Mouse (Mus musculus) intestine, embryonic 14.5 days (tissue): ENCODE results near the gene Ankfn1. TPM values are rescaled to one million over a fixed set of nuclear protein-coding genes. Genes with fewer than 3 reads are reported as not detected.

Experiments used
- ATAC-seq: fragments of 200-750 bp; cut with Nextera tagmentation; replicated peaks from 2 replicates; pipeline ENCODE4 v1.8.0; 2017; ENCODE audit warnings: low read depth, moderate number of reproducible peaks, moderate TSS enrichment, moderate library complexity; ENCODE audit not compliant: low FRiP score, low TSS enrichment
- DNase-seq: peaks from one replicate; pipeline ENCODE4 v3.0.0-alpha.2; 2018; ENCODE audit warnings: low spot score
- H3K27ac ChIP-seq: fragments of 300-500 bp; sonication (generic); 2 replicates; pipeline ENCODE4 v1.5.1; 2014; ENCODE audit warnings: low read depth, mild to moderate bottlenecking, control low read depth
- H3K27me3 ChIP-seq: fragments of 300-500 bp; sonication (generic); replicated peaks from 2 replicates; pipeline ENCODE4 v1.6.1; 2014; ENCODE audit warnings: low read length, control low read depth; ENCODE audit not compliant: control insufficient read depth, insufficient read depth
- H3K36me3 ChIP-seq: fragments of 300-500 bp; sonication (generic); 2 replicates; pipeline ENCODE4 v1.6.1; 2014; ENCODE audit warnings: low read length, control low read depth; ENCODE audit not compliant: control insufficient read depth, insufficient read depth
- H3K4me1 ChIP-seq: fragments of 300-500 bp; sonication (generic); replicated peaks from 2 replicates; pipeline ENCODE4 v1.6.1; 2014; ENCODE audit warnings: low read length, control low read depth, mixed read lengths; ENCODE audit not compliant: control insufficient read depth, insufficient read depth
- H3K4me2 ChIP-seq: fragments of 300-500 bp; sonication (generic); 2 replicates; pipeline ENCODE4 v1.6.1; 2014; ENCODE audit warnings: low read length
- H3K4me3 ChIP-seq: fragments of 300-500 bp; sonication (generic); 2 replicates; pipeline ENCODE4 v1.5.1; 2014; ENCODE audit warnings: low read depth, low read length, control low read depth, mixed read lengths
- H3K9ac ChIP-seq: fragments of 300-500 bp; sonication (generic); 2 replicates; pipeline ENCODE4 v1.6.1; 2014; ENCODE audit warnings: mild to moderate bottlenecking, low read length
- H3K9me3 ChIP-seq: fragments of 300-500 bp; sonication (generic); 2 replicates; pipeline ENCODE4 v1.6.1; 2016; ENCODE audit warnings: low read length, control low read depth; ENCODE audit not compliant: control insufficient read depth
- WGBS: fragments of 180-500 bp; shearing (Covaris S2); extraction: QIAGEN DNeasy Blood & Tissue Kit; methylation state at CpG from one replicate; pipeline ENCODE4 v1.1.7; 2014; 5-methylcytosine and 5-hydroxymethylcytosine counted together
- polyA plus RNA-seq: library from polyadenylated mRNA; unstranded; fragments of >200 nt; fragmentation: Nextera tagmentation; extraction: Ambion mirVana; gene quantifications from 2 replicates; pipeline ENCODE4 v1.2.1, GENCODE M21; 2014

Ankfn1 gene
- polyA plus RNA-seq, 1 experiment from 2014 or later, result 0.30 TPM

DNA sequence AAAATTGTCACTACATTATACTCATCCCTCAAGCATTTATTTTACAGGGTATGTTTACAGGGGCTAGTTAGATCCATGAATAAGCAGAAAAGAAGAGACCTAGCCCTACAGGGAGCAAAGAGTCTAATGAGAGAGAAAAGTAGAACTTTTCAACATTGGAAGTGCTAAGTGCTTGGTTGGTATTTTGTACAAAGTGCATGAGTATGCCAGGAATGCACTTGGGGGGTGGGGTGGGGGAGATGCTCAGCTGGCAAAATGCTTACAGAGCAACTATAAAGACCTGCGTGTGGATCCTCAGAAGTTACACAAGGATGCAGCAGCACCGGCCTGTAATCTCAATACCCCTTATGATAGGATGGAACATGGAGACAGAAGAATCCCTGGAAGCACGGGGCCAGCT lies 118.4 kb downstream of the Ankfn1 start:
- 72% methylated on average over 3 of the region's 3 CpGs for WGBS
- DNase-seq (no peak), ATAC-seq (no peak)
- no peaks in the 10 kb centered on the region for H3K36me3 ChIP-seq
- H3K4me1 ChIP-seq, result no peaks in the 10 kb centered on the region
- no peak overlapping the region for H3K4me3 ChIP-seq
- no peaks in the 10 kb centered on the region for H3K9me3 ChIP-seq
- no peaks in the 10 kb centered on the region for H3K27me3 ChIP-seq
- H3K27ac ChIP-seq, result no peak overlapping the region
- H3K9ac ChIP-seq, result no peak overlapping the region
- H3K4me2 ChIP-seq, result no peak overlapping the region

DNA sequence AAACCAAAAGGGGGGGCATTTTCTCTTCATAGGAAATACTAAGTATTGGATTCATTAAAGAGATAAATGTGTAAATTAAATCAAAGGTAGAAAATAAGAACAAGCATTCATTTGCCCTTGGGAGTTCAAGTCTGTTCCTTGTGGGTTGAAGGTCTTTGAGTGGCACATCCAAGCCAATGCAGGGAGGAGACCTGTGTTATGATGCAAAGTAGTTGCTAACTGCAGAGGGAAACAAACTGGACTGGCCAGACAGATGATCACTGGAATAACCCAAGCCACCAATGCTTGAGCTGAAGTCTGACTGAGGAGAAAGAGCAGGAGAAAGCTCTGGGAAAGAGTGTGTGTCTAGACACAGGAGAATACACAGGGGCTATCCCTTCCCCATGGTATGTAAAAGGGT lies 120.9 kb downstream of the Ankfn1 start:
- no peaks in the 10 kb centered on the region for H3K27me3 ChIP-seq
- ATAC-seq (no peak), DNase-seq (no peak)
- no peak overlapping the region for H3K9ac ChIP-seq
- H3K27ac ChIP-seq, result no peak overlapping the region
- H3K36me3 ChIP-seq, result no peaks in the 10 kb centered on the region
- H3K9me3 ChIP-seq, result no peaks in the 10 kb centered on the region
- no peak overlapping the region for H3K4me2 ChIP-seq
- H3K4me3 ChIP-seq, result no peak overlapping the region
- no peaks in the 10 kb centered on the region for H3K4me1 ChIP-seq

DNA sequence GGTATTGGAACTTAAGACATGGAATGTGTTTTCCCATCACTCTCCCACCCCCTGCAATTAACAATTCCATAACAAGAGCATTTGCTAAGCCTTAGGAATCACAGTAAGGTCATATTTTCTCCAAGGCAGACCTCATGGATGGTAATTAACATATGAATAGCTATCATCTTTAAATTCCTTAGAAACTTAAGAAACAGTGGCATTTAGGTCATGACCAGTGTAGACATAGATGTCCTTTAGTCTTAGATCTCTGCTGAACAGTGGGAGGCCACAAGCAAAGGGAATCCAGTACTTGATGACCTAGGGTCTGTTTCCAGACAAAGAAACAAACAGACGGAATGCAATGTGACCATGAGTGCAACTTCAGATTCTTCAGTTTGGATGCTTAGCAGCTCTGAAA lies 141.7 kb downstream of the Ankfn1 start:
- H3K4me1 ChIP-seq, result no peaks in the 10 kb centered on the region
- H3K4me2 ChIP-seq, result no peak overlapping the region
- ATAC-seq (no peak), DNase-seq (no peak)
- no peak overlapping the region for H3K27ac ChIP-seq
- 76% methylated on average over 1 of the region's 1 CpGs for WGBS
- no peak overlapping the region for H3K4me3 ChIP-seq
- H3K9ac ChIP-seq, result no peak overlapping the region
- H3K36me3 ChIP-seq, result no peaks in the 10 kb centered on the region
- no peaks in the 10 kb centered on the region for H3K9me3 ChIP-seq
- H3K27me3 ChIP-seq, result no peaks in the 10 kb centered on the region

DNA sequence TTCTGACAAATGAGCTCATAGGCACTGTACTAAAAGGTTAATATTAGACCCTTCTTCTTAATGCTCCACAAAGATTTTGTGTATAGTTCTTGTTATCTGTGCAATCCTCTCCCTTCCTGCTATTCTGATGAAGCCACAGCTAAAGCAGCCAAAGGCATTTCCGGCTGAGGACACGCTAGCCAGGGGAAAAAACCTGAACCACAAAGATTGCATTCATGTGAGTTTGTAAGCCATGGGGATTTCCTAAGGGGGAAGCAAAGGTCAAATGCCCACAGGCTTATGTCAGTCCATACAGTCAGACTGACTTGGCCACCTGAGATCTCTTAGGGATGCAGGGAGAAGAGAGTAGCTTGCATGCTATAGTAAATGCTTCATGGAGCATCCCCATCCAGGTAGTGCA lies 146.1 kb downstream of the Ankfn1 start:
- DNase-seq (no peak), ATAC-seq (no peak)
- Histone ChIP-seq H3K27ac (no peak overlapping the region), H3K36me3 (no peaks in the 10 kb centered on the region), H3K9ac (no peak overlapping the region), H3K9me3 (no peaks in the 10 kb centered on the region), H3K4me3 (no peak overlapping the region), H3K27me3 (no peaks in the 10 kb centered on the region), H3K4me2 (no peak overlapping the region), H3K4me1 (no peaks in the 10 kb centered on the region)
- 84% methylated on average over 2 of the region's 2 CpGs for WGBS

DNA sequence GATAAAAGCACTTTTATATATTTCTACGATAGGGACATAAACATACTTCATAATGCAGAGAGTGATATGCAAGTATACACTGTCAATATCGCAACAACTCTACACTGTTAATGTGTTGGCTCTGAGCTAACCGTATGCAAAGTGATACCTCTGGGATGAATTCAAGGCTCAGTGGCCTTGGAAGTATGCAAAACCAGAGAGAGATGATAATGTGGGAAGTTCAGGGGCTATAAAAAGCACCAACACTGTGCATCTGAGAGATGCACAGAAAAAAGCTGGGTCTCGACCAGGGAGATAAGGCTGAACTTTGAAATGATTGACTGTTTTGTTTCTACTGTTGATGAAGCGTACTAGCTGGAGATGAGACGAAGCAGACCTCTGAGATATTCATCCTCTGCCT lies 148.9 kb downstream of the Ankfn1 start:
- Histone ChIP-seq H3K9ac (no peak overlapping the region), H3K27ac (no peak overlapping the region), H3K4me3 (no peak overlapping the region), H3K4me1 (no peaks in the 10 kb centered on the region), H3K36me3 (no peaks in the 10 kb centered on the region), H3K27me3 (no peaks in the 10 kb centered on the region), H3K9me3 (no peaks in the 10 kb centered on the region), H3K4me2 (no peak overlapping the region)
- 68% methylated on average over 6 of the region's 6 CpGs for WGBS
- ATAC-seq (no peak), DNase-seq (no peak)

DNA sequence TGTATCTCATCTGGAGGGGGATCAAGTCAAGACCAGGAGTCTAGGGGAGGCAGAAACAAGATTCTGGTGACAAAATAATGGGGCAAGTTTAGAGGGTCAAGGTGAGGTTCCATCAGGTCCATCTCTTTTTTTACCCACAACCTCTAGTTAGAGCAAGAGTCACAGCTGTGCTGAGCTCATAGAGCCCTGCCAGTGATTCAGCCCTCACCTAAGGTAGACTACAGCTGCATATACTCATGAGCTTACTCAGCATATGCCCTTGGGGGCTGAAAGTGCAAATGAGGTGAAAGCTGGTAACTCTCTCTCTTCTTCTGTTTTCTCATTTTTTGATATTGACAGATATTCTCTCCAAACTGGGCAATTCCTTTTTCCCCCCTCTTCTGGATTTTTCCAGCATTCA lies 150.2 kb downstream of the Ankfn1 start:
- Histone ChIP-seq H3K36me3 (no peaks in the 10 kb centered on the region), H3K4me3 (no peak overlapping the region), H3K4me1 (no peaks in the 10 kb centered on the region), H3K27ac (no peak overlapping the region), H3K9me3 (no peaks in the 10 kb centered on the region), H3K27me3 (no peaks in the 10 kb centered on the region), H3K9ac (no peak overlapping the region), H3K4me2 (no peak overlapping the region)
- ATAC-seq, result no peak
- no peak for DNase-seq

DNA sequence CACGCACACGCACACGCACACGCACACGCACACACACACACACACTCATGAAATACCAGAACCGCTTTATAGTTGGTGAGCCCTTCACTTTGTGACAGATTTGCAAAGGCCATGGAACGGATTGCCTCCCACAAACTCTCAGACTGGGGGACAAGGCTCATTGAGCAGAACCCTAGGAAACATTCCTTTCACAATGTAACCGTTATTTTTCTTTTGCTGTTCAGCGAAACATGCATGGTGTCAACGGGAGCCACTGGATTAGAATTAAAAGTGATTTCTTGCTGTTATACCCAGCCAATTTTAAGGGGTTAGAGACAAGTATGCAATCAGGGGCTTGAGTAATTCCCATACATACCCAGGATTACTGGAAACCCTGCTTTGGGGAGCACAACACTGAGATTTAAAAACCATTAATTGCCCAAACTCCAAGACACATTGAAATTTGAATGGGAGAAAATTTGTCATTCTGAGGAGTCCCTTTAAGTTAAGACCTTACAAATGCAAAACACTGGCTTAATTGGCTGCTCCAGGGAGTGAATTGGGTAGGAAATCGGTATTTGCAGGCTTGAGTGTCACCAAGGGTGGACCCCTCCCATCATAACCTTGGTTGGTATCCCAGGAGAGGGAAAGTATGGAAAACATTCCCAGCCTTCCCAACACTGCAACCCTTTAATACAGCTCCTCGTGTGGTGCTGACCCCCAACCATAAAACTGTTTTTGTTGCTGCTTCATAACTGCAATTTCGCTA lies 153.6 kb downstream of the Ankfn1 start:
- H3K27me3 ChIP-seq, result no peaks in the 10 kb centered on the region
- H3K4me2 ChIP-seq, result no peak overlapping the region
- H3K9me3 ChIP-seq, result no peaks in the 10 kb centered on the region
- no peak overlapping the region for H3K9ac ChIP-seq
- DNase-seq (no peak), ATAC-seq (no peak)
- 88% methylated on average over 13 of the region's 13 CpGs for WGBS
- no peaks in the 10 kb centered on the region for H3K4me1 ChIP-seq
- H3K4me3 ChIP-seq, result no peak overlapping the region
- H3K36me3 ChIP-seq, result no peaks in the 10 kb centered on the region
- H3K27ac ChIP-seq, result no peak overlapping the region

DNA sequence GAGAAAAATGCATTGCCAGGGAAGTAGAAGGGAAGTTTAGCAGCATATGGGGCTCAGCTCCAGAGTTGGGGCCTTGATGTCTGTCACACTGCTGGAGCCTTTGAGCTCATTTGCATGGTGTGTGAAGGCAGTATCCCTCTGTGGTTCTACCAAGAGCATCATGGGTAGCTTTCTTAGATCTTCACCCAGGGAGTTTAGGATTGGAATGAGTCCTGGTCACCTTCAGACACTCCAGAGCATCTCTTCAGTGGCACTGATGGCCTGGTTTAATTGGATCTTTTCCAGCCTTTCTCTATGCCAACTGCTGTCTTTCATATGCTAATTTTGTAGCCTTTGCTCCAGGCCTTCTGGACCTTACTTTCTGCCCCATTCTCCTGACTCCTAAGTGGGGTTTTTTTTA lies 157.5 kb downstream of the Ankfn1 start:
- H3K27me3 ChIP-seq, result no peaks in the 10 kb centered on the region
- no peaks in the 10 kb centered on the region for H3K4me1 ChIP-seq
- DNase-seq, result no peak
- no peak overlapping the region for H3K4me2 ChIP-seq
- no peaks in the 10 kb centered on the region for H3K9me3 ChIP-seq
- H3K36me3 ChIP-seq, result no peaks in the 10 kb centered on the region
- H3K27ac ChIP-seq, result no peak overlapping the region
- no peak for ATAC-seq
- no peak overlapping the region for H3K4me3 ChIP-seq
- no peak overlapping the region for H3K9ac ChIP-seq

DNA sequence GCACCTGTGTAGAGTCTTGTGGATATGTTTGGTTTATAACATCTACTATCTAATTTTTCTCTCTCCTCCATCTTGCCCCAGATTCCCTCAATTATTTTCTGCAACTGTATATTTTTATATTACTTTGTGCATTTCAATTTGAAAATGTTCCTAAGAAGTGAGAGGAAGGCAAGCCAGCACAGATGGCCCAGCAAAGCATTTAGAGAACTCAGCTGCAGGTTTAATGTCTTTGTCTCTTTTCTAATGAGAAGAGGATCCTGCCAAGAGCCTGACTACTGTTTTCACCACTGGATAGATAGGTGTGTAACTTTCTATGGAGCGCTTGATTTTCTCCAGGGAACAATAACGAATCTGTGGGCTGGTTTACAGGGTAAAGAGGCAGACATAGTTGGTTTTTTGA lies 161.6 kb downstream of the Ankfn1 start:
- H3K9me3 ChIP-seq, result no peaks in the 10 kb centered on the region
- H3K4me1 ChIP-seq, result no peaks in the 10 kb centered on the region
- H3K27me3 ChIP-seq, result no peaks in the 10 kb centered on the region
- ATAC-seq (no peak), DNase-seq (no peak)
- no peak overlapping the region for H3K4me3 ChIP-seq
- 73% methylated on average over 2 of the region's 2 CpGs for WGBS
- no peak overlapping the region for H3K4me2 ChIP-seq
- H3K27ac ChIP-seq, result no peak overlapping the region
- H3K9ac ChIP-seq, result no peak overlapping the region
- no peaks in the 10 kb centered on the region for H3K36me3 ChIP-seq
